Mouse (Mus musculus) left cerebral cortex, postnatal 36 days (tissue): ENCODE results near the gene Rpain. TPM values are rescaled to one million over a fixed set of nuclear protein-coding genes. Genes with fewer than 3 reads are reported as not detected.

Experiments
- DNase-seq, 2 experiments: peaks; one replicate each; pipeline ENCODE4 v3.0.0; 2021 to 2022; ENCODE audit warnings: low spot score in 2 of 2, mixed read lengths in 1 of 2
- intact Hi-C: fragments of 180-260 bp; cut with DNase I; formaldehyde crosslinking; loops from one replicate; pipeline ENCODE4 v1.15.1; 2025
- total RNA-seq, 2 experiments: library from RNA; stranded (reverse); gene quantifications; 2 replicates each; pipeline ENCODE4 v1.2.3; 2021

Rpain gene
- total RNA-seq = 10 to 100 TPM; 32.4 to 49.1 TPM

DNA sequence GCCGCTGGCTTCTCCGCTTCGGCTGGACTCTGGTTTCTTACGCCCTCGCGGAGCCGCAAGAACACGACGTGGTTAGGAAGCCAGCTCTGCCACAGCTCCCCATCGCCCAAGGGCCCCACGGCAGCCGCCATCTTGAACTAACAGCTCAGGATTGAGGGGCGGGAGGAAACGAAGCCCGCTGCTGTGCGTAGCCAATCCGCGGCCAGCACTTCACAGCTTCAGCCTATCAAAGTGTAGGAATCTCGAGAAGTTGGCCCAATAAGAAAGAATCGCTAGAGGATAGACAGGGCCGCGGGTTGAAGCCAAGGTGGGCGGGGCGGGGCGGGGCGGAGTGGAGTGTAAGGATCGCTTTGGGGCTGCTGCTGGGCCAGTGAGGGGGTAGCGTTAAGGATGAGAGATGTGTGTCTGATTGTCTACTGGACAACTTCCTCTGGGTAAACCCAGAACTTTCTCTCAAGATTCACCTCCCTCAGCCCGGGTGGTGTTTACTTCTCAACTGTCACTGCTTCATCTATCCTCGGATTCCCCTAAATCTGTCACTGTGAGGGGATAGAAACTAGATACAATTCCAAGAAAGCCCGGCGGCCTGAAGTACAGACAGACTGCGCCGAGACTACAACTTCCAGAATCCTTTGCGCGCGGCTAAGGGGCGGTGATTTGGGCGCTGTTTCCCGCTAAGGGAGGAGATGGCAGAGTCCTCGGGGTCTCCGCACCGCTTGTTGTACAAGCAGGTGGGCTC, at the start of gene Rpain, which contains the start of gene Nup88:
Gene Rpain (plus strand): TSS at position 393 of the 739 bp plus-strand sequence.
Gene Nup88 (minus strand): TSS at position 153 of the 739 bp plus-strand sequence.
- DNase-seq = peak; percentile 92 to 95
- intact Hi-C loops = no loop called here

DNA sequence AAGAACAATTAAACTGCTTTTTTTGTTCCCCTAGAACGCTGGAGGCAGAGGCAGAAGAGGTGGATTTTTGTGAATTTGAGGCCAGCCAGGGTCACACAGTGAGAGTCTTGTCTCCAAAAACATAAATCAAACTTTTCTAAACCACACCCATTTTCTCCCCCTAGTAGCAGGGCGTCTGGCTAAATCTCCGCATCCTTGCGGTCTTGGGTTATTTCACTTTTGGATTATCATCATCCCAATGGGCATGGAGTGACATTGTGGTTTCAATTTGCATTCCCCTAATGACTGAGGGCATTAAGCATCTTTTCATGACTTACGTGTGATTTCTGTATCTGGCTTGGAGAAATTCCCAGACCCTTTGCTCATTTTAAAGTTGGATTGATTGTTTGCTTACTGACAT, 38.6 kb upstream of the Rpain start:
- no peak for DNase-seq
- intact Hi-C loops = no loop called here

DNA sequence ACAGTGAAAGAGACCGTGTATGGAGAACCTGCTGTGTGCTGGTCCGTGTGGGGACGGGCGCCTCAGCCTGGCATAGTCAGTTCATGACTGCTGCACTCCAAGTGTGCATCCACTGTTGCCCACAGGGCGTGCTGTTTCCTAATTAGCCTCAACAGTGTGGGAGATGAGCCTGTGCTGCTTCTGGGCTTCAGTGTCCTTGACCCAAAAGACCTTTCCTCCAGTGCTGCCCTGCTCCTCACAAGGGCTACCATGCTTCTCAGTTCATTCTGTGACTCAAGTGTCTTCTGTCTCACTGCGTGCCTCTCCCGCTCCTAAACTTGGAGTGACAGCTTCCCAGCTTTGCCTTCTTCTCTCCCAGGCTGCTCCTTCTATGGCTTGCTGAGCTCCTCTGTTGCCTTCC, 34.7 kb upstream of the Rpain start:
- intact Hi-C loops = no loop called here

DNA sequence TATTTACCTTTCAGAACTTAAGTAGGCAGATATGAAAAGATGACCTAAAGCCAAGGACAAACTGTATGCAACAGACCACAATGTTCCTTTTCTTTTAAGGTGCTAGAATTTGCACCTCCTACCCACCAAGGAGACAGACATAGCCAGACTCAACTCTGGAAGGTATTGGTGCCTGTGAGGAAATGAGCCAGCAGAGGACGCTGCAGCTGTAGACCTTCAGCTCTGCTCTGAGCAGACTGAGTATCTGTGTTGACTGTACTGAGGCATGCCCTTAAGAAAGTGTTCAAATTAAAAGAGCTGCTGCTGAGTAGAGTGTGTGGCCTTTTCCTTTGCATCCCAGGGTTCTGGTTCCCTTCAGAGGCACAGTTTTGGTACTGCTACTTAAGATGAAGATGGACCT, 27.4 kb upstream of the Rpain start:
- no peak for DNase-seq
- intact Hi-C loops = no loop called here

More for the DNA sequence above, 34.7 kb upstream of the Rpain start:
- DNase-seq = no peak

DNA sequence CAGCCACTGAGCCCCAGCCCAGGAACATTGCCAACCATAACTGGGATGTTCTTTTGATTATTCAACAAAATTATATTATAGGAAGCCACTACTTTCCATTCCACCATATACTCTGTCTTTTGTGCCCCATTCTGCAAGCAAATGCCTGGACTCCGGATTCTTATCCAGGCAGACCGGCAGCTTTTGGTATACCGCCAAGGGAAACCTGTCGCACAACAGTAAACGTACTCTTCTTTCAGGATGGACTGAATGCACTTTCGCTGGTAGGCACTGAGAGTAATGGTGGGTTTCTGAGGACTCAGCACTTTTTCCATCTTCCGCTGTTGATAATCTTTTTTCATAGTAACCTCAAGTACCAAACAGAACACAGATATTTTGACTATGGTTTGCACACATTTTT, 26.4 kb upstream of the Rpain start:
- DNase-seq = no peak
- intact Hi-C loops = no loop called here

DNA sequence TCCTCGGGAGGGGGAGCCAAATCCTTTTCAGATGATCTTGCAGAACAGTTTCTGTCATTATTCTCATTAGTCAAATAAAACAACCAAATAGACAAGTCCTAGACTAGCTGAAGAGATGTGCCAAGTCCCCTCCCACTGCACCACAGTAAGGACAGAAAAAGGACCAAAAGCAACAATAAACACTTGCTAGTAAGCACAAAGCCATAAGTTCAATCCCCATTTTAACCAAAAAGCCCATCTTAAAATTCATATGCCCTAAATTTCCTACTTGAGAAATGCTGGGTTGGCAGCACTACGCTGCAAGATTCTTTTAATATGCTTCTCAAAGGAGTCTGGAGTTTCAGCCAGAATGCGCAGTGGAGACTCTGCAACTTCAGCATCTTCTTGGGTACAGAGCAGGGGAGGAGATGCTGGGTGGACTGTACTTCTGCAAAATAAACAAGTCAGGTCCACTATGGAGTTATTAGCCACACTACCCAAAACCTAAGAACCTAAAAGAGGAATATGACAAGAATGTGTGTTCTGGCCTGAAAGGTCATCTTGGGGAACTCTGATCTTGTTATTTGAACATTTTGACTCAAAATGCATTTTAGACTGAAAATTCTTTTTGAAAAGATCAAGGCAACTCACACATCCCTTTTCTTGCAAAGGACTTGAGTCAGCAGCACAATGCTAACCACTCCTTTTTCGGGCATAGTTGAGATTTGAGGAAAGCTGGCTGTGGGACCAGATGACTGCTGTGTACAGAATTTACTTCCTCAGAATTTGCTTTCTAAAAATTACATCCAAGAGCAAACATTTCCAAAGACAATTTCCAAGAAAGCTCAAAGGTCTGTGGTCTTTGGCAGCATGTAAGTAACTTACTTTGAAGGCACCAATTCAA, 24.8 kb upstream of the Rpain start:
- no peak for DNase-seq
- intact Hi-C loops = no loop called here

DNA sequence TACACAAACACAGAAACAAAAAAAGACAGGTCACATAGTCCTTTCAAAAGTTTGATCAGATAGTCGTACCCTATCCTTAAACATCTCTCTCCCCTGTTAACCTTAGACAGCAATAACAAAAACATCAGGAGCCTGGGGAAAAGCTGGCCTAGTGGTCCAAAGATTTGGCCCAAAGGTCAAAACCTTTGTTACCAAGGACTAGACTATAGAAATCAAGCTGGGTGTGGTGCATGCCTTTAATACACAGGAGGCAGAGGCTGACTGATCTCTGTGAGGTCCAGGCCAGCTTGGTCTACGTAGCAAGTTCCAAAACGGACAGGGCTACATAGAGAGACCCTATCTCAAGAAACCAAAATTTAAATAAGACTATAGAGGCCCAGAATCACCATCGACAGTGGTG, 15.3 kb upstream of the Rpain start:
- no peak for DNase-seq
- intact Hi-C loops = no loop called here

DNA sequence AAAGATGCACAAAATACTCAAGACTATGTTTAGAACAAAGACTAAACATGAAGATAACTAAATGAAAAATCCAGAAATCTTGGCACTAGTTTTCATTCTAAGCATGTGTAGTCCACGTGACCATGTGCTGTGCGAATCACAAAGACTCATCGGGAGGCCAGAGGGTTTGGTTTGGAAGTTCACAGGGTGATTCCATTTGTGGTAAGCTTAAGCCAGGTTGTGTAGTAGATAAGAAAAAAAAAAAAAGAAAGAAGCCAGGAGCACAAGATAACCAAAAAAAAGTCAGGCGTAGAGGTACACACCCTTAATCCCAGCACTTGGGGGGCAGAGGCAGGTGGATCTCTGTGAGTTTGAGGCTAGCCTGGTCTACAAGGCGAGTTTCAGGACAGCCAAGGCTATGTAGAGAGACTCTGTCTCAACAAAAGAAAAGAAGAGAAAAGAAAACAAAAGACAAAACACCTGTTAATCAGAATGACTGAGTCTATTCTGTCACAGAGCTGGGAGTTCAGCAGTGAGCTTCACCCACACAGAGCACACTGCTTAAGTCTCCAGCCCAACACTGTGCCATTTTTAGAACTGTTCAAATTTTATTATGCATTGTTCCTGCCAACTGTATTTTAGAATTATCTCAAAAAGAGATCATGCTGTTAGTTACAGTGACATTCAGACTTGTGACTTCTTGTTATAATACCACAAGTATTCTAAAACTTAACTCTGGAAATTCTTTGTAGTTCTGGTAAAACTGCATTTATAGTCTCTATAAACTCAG, 9.0 kb upstream of the Rpain start:
- intact Hi-C loops = no loop called here
- DNase-seq = no peak

DNA sequence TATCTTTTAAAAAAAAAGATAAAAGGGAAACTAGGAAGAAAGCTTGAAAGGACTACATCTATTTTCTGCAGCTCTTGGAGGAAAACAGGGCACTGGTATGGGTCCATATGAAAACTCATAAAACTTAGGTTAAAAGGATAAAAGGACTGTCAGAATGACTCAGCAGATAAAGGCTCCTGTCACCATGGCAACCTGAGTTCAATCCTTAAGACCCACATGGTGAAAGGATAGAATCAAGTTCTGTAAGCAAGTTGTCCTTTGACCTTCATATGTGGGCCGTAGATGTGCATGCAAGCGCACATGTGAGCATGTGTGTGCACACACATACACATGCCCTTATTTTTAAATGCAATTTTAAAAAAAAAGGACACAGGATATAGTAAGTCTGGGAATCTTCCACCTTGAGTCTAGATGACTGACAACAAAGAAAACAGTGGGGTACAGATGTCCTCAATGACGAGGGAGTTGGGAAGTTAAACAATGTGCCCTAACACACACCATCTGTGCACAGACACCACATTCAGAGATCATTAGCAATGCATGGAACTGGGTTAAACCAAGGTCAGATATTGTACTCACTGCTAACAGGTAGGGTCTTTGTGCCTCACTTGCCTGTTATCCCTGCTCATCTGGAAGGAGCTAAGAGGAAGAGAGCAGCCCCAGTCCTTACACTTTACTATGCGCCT, 5.6 kb upstream of the Rpain start:
- DNase-seq = no peak
- intact Hi-C loops = no loop called here

DNA sequence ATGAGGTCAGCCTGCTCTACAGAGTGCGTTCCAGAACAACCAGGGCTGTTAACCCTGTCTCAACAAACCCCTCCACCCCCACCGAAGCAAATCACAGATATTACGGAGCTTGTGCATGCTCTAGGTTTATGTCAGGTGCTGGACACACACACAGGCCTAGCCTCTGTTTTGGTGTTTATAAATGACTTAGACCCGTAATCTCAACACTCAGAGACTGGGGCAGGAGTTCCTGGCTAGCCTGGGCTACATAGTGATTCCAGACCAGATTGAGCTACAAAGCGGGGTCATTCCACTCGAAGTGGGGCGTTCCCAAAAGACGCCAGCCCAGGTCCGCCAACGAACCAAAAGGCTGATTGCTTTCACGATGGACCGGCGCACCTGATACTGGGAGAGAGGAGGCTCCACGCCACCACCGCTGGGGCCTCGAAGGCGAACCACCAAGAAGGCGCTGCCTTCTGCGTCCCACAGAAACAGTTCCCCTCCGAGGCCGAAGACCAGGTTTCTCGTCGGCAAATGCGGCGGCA, 680 bp upstream of the Rpain start:
- DNase-seq = no peak
- intact Hi-C loops = no loop called here

DNA sequence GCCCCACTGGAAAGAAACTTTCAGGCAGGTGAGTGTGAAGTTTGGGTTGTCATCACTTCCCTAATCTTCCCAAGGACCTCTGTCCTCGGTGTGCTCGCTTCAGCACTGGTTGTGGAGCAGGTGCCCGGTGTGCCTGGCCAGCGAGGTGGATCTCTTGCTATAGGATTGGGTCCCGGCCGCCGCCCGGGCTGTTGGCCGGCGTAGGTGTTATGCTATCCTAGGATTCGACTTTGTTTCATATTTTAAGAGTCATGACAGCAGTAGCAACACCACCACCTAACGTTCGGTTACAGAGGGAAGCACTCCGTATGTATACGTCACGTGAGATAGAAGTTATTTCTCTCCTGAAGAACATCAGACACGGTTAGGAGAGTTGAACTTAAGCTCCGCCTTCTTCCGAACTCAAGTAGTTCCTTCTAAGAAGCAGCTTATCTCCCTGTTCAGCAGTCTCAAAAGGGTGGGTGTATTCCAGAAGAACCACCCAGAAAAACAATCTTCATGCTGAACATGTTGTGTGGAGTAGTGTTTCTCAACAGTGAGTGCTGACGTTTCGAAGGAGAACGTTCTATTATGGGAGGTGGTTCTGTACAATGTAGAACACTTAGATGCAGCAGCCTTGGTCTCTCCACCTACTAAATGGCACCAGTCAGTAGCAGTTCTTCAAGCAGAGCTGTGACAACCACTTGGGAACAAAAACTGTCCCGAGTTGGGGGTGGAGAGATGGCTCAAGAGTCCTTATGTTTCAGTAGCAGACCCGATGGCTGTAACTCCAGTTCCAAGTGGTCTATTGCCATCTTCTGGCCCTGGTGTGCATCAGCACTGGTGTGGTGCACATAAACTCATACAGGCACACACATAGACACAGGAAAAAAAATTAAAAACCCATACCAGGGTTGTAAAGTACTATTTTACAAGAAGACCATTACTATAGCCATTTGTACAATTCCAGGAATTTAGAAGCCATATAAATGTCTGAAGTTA, 837 bp downstream of the Rpain start:
- DNase-seq = no peak
- intact Hi-C loops = no loop called here

DNA sequence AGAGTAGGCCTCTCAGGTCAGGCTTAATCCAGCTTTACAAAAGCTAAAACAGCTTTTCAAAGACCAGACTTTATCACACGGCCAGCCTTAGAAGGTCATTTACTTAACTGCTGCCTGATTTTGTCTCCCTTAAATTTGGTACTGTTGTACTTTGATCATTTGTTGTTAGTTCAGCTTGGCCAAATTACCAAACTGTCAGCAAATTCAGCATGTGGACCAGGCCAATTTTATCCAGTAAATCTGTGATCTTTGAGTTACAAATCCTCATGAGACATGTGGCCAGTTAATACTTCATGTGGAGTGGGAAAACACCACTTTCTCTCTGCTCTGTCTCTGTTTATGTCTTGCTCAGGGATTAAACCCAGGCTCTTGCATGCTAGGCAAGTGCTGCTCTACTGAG, 2.6 kb downstream of the Rpain start:
- intact Hi-C loops = no loop called here
- DNase-seq = no peak

DNA sequence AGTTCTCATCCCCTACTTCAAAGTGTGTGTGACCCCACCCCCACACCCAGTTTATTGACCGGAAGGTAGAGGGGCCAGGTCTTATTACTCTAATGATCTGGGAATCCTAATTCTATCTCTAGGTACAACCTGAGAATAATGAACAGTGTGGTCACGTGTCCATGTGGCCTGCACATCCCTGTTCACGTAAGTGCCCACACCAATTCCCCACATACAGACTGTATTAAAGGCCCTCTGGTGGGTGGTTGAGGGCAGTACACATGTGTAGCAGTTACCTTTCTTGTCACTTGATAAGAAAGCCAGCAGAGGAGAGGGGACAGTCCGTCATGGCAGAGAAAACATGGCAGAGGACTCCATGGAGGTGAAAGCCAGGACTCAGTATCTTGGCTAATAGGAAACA, 3.9 kb downstream of the Rpain start:
- intact Hi-C loops = no loop called here
- DNase-seq = no peak

DNA sequence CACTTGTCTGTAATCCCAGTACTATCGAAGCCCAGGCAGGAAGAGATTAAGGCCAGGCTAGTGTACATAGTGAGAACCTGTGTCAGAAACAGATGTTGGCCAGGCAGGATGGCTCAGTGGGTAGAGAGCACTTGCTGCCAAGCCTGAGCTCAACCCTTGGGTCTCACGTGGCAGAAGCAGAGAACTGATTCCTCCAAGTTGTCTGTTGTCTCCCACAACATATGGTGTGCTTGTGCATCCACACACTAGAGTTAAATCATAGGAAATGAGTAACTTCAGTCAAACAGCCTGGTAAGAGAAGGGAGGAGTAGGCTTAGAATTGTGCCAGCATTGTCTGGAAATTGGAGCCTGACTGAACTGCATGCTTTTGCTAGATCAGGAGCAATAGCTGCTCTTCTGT, 5.2 kb downstream of the Rpain start:
- DNase-seq = peak; percentile 25 to 28
- intact Hi-C loops = no loop called here

DNA sequence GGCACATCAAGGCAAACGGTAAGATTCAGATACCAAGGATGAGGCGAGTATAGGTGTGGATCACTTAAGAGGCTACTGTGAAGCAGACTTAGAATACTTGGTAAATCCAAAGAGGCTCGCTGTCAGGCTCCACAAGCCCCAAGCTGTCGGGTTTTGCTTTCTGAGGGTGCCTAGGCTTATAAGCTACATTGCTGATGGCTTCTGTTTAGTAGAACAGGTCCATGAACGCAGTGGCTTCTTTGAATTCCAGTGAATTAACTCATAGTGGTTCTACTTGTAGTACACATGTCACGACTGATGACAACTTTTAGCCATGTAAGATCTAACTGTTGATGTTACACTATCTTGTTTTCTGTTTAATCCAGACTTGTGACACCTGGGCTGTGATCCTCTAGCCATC, 7.3 kb downstream of the Rpain start:
- DNase-seq = no peak

DNA sequence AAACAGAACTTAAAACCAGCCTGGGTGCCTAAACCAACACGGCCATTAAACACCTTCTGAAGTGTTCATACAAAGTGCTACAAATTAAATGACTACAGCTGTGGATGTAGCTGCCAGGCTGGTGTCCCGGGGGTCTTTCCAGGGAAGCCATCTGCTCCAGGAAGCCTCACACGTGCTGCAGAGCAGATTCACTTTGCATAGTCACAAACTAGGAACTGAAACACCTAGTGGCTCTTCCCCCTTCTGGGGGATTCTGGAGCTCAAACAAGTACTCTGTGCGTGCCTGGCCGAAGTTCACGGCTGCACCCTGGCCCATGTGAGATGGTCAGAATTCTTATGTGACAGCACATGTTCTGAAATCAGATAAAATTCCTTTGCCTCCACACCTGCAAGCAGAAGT, 10.2 kb downstream of the Rpain start:
- intact Hi-C loops = no loop called here
- DNase-seq = no peak

More for the DNA sequence above, 7.3 kb downstream of the Rpain start:
- intact Hi-C loops = no loop called here

DNA sequence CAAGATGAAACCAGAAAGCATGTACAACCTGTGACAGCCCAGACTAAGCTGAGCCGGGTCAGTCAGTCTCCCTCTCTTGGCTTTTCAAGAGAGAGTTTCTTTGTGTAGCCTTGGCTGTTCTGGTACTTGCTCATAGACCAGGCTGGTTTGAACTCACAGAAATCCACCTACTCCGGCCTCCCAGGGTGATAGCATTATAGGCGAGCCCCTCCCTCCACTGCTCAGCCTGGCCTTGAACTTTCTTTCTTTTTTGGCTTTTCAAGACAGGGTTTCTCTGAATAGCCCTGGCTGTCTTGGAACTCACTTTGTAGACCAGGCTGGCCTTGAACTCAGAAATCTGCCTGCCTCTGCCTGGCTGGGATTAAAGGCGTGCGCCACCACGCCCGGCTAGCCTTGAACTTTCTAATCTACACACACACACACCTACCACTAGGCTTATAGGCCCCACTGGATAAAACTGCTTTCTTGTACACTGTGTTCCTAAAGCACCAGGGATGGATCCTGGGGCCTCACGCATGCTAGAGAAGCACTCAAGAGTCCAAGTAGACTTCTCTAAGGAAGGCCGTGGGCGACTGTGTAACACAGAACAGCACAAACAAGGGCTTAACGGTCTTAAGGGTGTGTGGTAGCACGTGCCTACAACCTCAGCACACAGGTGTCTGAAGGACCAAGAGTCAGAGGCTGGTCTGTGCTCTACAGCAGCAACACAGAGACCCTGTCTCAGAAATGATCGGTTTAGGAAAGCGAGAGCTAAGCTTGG, 10.9 kb downstream of the Rpain start:
- DNase-seq = no peak
- intact Hi-C loops = no loop called here

DNA sequence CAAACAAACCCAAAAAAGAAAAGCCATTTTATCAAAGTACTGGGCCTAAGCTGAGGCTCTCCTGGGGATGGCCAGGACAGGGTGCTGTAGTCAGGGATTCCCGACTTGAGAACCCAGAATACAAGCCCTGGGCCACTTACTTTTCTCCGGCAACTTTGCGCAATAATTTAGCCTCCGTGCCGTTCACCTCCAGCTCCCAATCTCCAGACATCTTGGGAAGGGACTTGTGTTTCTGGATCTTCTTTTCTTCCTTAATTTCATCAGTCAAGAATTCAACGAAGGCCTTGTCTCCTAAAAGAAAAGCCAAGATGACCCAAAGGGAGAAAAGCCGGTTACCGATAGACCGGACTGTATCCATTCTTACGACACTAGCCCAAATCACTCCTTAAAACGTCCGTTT, 12.0 kb downstream of the Rpain start:
- DNase-seq = no peak
- intact Hi-C loops = no loop called here
